Mouse (Mus musculus) retina, embryonic 14.5 days (tissue): ENCODE results near the gene Icam1.

Source experiments
- DNase-seq: peaks from one replicate; pipeline ENCODE4 v3.0.0-alpha.2; 2015; ENCODE audit warnings: low spot score

Gene Icam1

GRCm38 (mm10) chr9:21051578-21051977 is 35.8 kb downstream of the Icam1 start:
- DNase-seq = no peak

- no peak for DNase-seq
Measured at GRCm38 (mm10) chr9:21062928-21063327, 47.1 kb downstream of the Icam1 start.

GRCm38 (mm10) chr9:21067006-21067684 is 51.4 kb downstream of the Icam1 start, which contains the start of gene Zglp1:
TSS of gene Zglp1 (minus strand) at chr9:21067093.
- no peak for DNase-seq

GRCm38 (mm10) chr9:21072641-21073040 is 56.9 kb downstream of the Icam1 start:
- peak; percentile 27 for DNase-seq

- DNase-seq = peak; percentile 91
Measured at GRCm38 (mm10) chr9:21073044-21073840, 57.5 kb downstream of the Icam1 start, which contains the start of the genes Gm49373 and Fdx1l. TSS of gene Gm49373 (minus strand) at chr9:21073096. TSS of gene Fdx1l (minus strand) at chr9:21073614.

- DNase-seq = no peak
Measured at GRCm38 (mm10) chr9:21074173-21074572, 58.4 kb downstream of the Icam1 start.

- no peak for DNase-seq
Measured at GRCm38 (mm10) chr9:21075625-21076024, 59.8 kb downstream of the Icam1 start.
